8 mouse cellular contexts compared by ENCODE assay signal in the genomic region with DNA sequence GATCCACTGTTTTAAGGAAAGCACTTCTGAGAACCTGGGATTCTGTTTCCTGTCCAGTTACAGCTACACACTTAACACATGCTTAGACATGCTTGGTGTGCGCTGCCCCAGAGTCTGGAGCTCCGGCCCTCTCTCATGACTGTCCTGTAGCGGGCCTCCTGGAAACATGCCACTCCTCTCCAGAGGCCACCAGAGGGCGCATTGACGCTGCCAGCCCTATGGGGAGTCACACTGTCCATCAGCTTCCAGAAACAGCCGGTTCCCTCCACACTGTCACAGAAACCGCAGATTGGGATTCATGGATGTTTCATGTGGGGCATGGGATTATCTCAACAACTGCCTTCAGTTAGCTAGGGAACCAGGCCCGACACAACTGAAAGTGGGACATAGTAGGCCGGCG. TPM values are rescaled to one million over a fixed set of nuclear protein-coding genes. Genes with fewer than 3 reads are reported as not detected.
A peak's percentile ranks its signal among the peaks of the same experiment; 100 is the strongest.
DNase-seq lines count a peak whose midpoint lies in the region; ATAC-seq and TF ChIP-seq lines count a peak whose summit lies in the region.

No protein-coding gene starts in this region.

- intact Hi-C loops in heart, postnatal 36 days (cut with DNase I) = loop anchor here (1.0 to 5.0 kb wide), 4 partner anchors 68 to 881 kb away; a partner anchor contains a TSS

- peak; percentile 51; the same call in 1 of the 2 replicates for ATAC-seq in forebrain, embryonic 14.5 days
- 0 out of 2 replicates have a peak, but pooled peaks have one; percentile 40 for ATAC-seq in lung, embryonic 15.5 days (ENCODE audit: borderline replicate concordance, extremely low read depth, low FRiP score, low TSS enrichment)

- peaks cover 5% of the 10 kb centered on the region for H3K4me1 ChIP-seq in forebrain, embryonic 14.5 days (ENCODE audit: control insufficient read depth, insufficient read depth, low read length)
- 0 out of 2 replicates have a peak, but pooled peaks cover 8% of the 10 kb centered on the region for H3K4me1 ChIP-seq in lung, embryonic 15.5 days

- peak; percentile 38 for DNase-seq in ES-CJ7 (ENCODE audit: low read depth, low spot score)
- peak; percentile 31 for DNase-seq in c-Kit-positive CD71-positive TER-119-positive erythroid progenitor cells, embryonic 14.5 days (ENCODE audit: low spot score)
- peak; percentile 86 for DNase-seq in forebrain, embryonic 14.5 days (ENCODE audit: low spot score)
- DNase-seq in heart, postnatal 36 days = peak; percentile 86 to 90
- peak; percentile 64 to 85 for DNase-seq in layer of hippocampus, adult 2 months (ENCODE audit: low spot score in 2 of 2)
- peak; percentile 81 for DNase-seq in ovary, postnatal 10 days (ENCODE audit: low spot score)
- DNase-seq in thymus, postnatal 10 days (ENCODE audit: low spot score in 2 of 2) = peak; percentile 49 to 84

- peaks cover 57% of the 10 kb centered on the region for H3K36me3 ChIP-seq in forebrain, embryonic 14.5 days (ENCODE audit: control insufficient read depth, insufficient read depth, low read length)
- H3K36me3 ChIP-seq in lung, embryonic 15.5 days = 0 out of 2 replicates have a peak, but pooled peaks cover 15% of the 10 kb centered on the region

- no peak overlapping the region for H3K4me2 ChIP-seq in forebrain, embryonic 14.5 days (ENCODE audit: low read length)
- no peak overlapping the region for H3K4me2 ChIP-seq in lung, embryonic 15.5 days

- TF ChIP-seq CTCF in layer of hippocampus, adult 2 months (conservative IDR thresholded peaks at IDR 0.05) = peak; percentile 91

- no peak overlapping the region for H3K4me3 ChIP-seq in forebrain, embryonic 14.5 days (ENCODE audit: low read depth, low read length)
- no peak overlapping the region for H3K4me3 ChIP-seq in layer of hippocampus, adult 2 months
- no peak overlapping the region for H3K4me3 ChIP-seq in lung, embryonic 15.5 days

- H3K27me3 ChIP-seq in forebrain, embryonic 14.5 days (replicated peaks; ENCODE audit: control insufficient read depth, insufficient read depth, low read length) = no peaks in the 10 kb centered on the region
- no peaks in the 10 kb centered on the region for H3K27me3 ChIP-seq in lung, embryonic 15.5 days

- H3K27ac ChIP-seq in forebrain, embryonic 14.5 days (ENCODE audit: low read depth, low read length) = no peak overlapping the region
- H3K27ac ChIP-seq in layer of hippocampus, adult 2 months = no peak overlapping the region
- no peak overlapping the region for H3K27ac ChIP-seq in lung, embryonic 15.5 days

- WGBS in forebrain, embryonic 14.5 days = 28% methylated on average over 10 of the region's 10 CpGs
- 26% methylated on average over 10 of the region's 10 CpGs for WGBS in lung, embryonic 15.5 days

- H3K9me3 ChIP-seq in forebrain, embryonic 14.5 days (replicated peaks; ENCODE audit: control insufficient read depth, low read length) = no peaks in the 10 kb centered on the region
- no peaks in the 10 kb centered on the region for H3K9me3 ChIP-seq in lung, embryonic 15.5 days

- H3K9ac ChIP-seq in forebrain, embryonic 14.5 days (ENCODE audit: low read length) = no peak overlapping the region; the same call in 1 of the 2 replicates
- no peak overlapping the region for H3K9ac ChIP-seq in lung, embryonic 15.5 days

RNA-seq across cellular contexts. Expression of a gene that starts 57.0 kb away (rescaled TPM):
- polyA plus RNA-seq in forebrain, embryonic 14.5 days (2014; fragmentation: Nextera tagmentation; extraction: Ambion mirVana) = 102 and 105 TPM in 2 replicates
- total RNA-seq in heart, postnatal 36 days (2021) = 10 to 100 TPM; 41.7 to 45.3 TPM
- total RNA-seq in layer of hippocampus, adult 2 months (2021) = 10 to 100 TPM; 80.2 to 82.3 TPM
- polyA plus RNA-seq in lung, embryonic 15.5 days (2015; fragmentation: Nextera tagmentation; extraction: Ambion mirVana) = 104 and 110 TPM in 2 replicates

Comparison
In these comparisons a context has a peak if more than half of its experiments do, and no peak if none do; other contexts are left out.
1. DNase-seq: peak in every context shown above with its lines; median percentile 88 in heart, postnatal 36 days; 86 in forebrain, embryonic 14.5 days; 81 in ovary, postnatal 10 days; 74 in layer of hippocampus, adult 2 months; 66 in thymus, postnatal 10 days; 38 in ES-CJ7; 31 in c-Kit-positive CD71-positive TER-119-positive erythroid progenitor cells, embryonic 14.5 days.